Mouse (Mus musculus) heart, embryonic 11.5 days (tissue): ENCODE results near the gene Slc6a6. TPM values are rescaled to one million over a fixed set of nuclear protein-coding genes. Genes with fewer than 3 reads are reported as not detected.
A peak's percentile ranks its signal among the peaks of the same experiment; 100 is the strongest.

Experiments used
- ATAC-seq: fragments of 200-750 bp; cut with Nextera tagmentation; replicated peaks from 2 replicates; pipeline ENCODE4 v1.8.0; 2017; ENCODE audit warnings: moderate library complexity; ENCODE audit not compliant: insufficient number of reproducible peaks, low FRiP score, low TSS enrichment
- H3K27ac ChIP-seq: fragments of 300-500 bp; sonication (generic); 2 replicates; pipeline ENCODE4 v1.5.1; 2014; ENCODE audit warnings: mild to moderate bottlenecking, low read depth, low read length
- H3K27me3 ChIP-seq: fragments of 300-500 bp; sonication (generic); 2 replicates; pipeline ENCODE4 v1.6.1; 2014; ENCODE audit warnings: mild to moderate bottlenecking, low read length, mixed read lengths; ENCODE audit not compliant: control insufficient read depth, insufficient read depth
- H3K36me3 ChIP-seq: fragments of 300-500 bp; sonication (generic); 2 replicates; pipeline ENCODE4 v1.6.1; 2014; ENCODE audit warnings: mild to moderate bottlenecking, low read length, moderate library complexity, mixed read lengths; ENCODE audit not compliant: control insufficient read depth, insufficient read depth
- H3K4me1 ChIP-seq: fragments of 300-500 bp; sonication (generic); 2 replicates; pipeline ENCODE4 v1.6.1; 2014; ENCODE audit warnings: low read length; ENCODE audit not compliant: control insufficient read depth, insufficient read depth
- H3K4me2 ChIP-seq: fragments of 300-500 bp; sonication (generic); 2 replicates; pipeline ENCODE4 v1.6.1; 2014; ENCODE audit warnings: mild to moderate bottlenecking, moderate library complexity
- H3K4me3 ChIP-seq: fragments of 300-500 bp; sonication (generic); 2 replicates; pipeline ENCODE4 v1.5.1; 2014; ENCODE audit warnings: low read depth, low read length
- H3K9ac ChIP-seq: fragments of 300-500 bp; sonication (generic); 2 replicates; pipeline ENCODE4 v1.6.1; 2014; ENCODE audit warnings: mild to moderate bottlenecking, low read depth, low read length, moderate library complexity
- H3K9me3 ChIP-seq: fragments of 300-500 bp; sonication (generic); replicated peaks from 2 replicates; pipeline ENCODE4 v1.6.1; 2016; ENCODE audit warnings: low read length; ENCODE audit not compliant: control insufficient read depth
- WGBS: fragments of 180-500 bp; shearing (Covaris S2); extraction: QIAGEN DNeasy Blood & Tissue Kit; methylation state at CpG from one replicate; pipeline ENCODE4 v1.1.7; 2014; ENCODE audit not compliant: insufficient replicate concordance; 5-methylcytosine and 5-hydroxymethylcytosine counted together
- polyA plus RNA-seq: library from polyadenylated mRNA; unstranded; fragments of >200 nt; fragmentation: Nextera tagmentation; extraction: Ambion mirVana; gene quantifications from 2 replicates; pipeline ENCODE4 v1.2.1, GENCODE M21; 2014

Gene Slc6a6
- polyA plus RNA-seq, 1 experiment from 2014 or later: 63.0 TPM

DNA sequence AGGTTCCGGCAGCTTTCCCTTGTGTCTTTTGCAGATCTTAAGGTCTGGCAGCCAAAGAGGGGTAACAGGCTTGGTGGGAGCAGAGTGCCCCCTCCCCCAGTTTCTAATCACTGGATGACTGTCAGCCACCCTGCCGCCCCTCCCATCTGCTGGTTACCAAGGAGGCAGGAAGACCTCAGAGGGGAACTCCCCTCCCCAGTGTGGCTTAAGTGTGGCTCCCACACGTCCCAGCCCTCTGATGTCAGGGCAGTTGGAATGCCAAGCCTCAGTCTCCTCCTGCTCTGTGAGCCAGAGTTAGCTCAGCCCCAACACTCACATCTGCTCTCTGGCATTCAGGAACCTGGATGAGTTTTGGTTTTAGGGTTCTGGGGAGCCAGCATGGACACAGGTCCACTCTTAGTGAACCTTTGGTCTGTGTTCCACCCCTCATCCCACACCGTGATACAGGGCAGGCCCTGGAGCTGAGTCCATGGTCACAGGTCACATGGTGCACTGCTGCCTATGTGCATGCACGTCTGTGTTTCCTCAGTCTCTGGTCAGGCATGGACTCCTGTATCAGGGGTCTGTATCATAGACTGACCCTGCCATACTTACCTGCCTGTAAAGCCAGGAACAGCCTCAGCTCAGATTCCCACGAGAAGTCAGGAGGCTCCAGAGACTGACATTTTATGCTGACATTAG, 45.2 kb downstream of the Slc6a6 start:
- no peaks in the 10 kb centered on the region for H3K9me3 ChIP-seq
- ATAC-seq: peak; percentile 50
- H3K9ac ChIP-seq: peak overlapping the region; percentile 12; the same call in 1 of the 2 replicates
- H3K4me3 ChIP-seq: no peak overlapping the region
- peaks cover 18% of the 10 kb centered on the region for H3K4me1 ChIP-seq
- H3K36me3 ChIP-seq: peaks cover 36% of the 10 kb centered on the region
- H3K27ac ChIP-seq: no peak overlapping the region
- no peaks in the 10 kb centered on the region for H3K27me3 ChIP-seq
- WGBS: 48% methylated on average over 6 of the region's 6 CpGs
- no peak overlapping the region for H3K4me2 ChIP-seq

DNA sequence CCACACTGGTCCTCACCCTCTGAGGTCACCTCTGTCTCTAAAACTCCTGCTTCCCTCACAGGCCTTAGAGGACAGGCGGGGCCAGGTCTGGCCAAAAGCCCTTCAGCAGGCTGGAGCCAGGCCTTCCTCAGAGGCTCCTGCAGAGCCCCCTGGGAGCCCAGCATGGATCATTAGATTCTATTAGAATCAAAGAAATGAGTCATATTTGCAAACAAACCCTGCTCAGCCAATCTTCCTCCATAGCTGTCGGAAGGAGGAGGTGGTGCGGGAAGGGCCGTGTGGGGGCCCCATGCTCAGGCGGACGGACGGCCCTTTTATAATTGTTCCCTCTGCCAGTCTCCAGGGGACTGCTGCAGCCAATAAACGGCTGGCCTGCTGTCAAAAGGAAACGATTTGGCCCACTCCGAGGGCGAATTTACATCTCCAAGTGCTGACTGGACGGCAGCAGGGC, 45.8 kb downstream of the Slc6a6 start:
- Histone ChIP-seq H3K27me3 (no peaks in the 10 kb centered on the region), H3K27ac (no peak overlapping the region), H3K4me3 (no peak overlapping the region), H3K4me2 (no peak overlapping the region), H3K9ac (0 out of 2 replicates have a peak overlapping the region, but pooled peaks have one; percentile 12), H3K9me3 (no peaks in the 10 kb centered on the region), H3K4me1 (peaks cover 18% of the 10 kb centered on the region), H3K36me3 (peaks cover 32% of the 10 kb centered on the region)
- WGBS: 48% methylated on average over 12 of the region's 12 CpGs
- 0 out of 2 replicates have a peak, but pooled peaks have one; percentile 12 for ATAC-seq

- Histone ChIP-seq H3K27ac (no peak overlapping the region), H3K4me2 (no peak overlapping the region), H3K36me3 (peaks cover 21% of the 10 kb centered on the region), H3K4me1 (peaks cover 18% of the 10 kb centered on the region), H3K9me3 (no peaks in the 10 kb centered on the region), H3K27me3 (no peaks in the 10 kb centered on the region), H3K4me3 (no peak overlapping the region), H3K9ac (no peak overlapping the region)
- ATAC-seq: no peak
- WGBS: 92% methylated on average over 11 of the region's 11 CpGs
Measured at GRCm38 (mm10) chr6:91732138-91732537, 48.3 kb downstream of the Slc6a6 start.

DNA sequence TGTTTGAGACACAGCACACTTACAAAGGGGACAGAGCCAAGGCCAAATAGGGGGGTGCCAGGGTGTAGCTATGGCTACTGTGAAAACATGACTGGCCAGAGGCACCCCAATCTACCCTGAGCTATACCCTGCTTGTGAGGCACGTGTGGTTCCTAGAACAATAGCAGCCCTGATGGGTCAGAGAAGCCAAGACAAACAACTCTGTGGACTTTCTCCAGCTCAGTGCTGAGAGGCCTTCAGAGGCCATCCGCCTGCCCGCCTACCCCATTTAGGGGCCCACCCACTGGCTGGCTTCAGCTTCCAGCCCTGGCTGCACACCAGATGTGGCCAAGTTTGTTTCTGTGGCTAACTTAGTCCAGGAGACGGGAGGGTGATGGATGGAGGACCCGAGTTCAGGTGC, 52.6 kb downstream of the Slc6a6 start:
- no peaks in the 10 kb centered on the region for H3K4me1 ChIP-seq
- H3K4me3 ChIP-seq: no peak overlapping the region
- no peaks in the 10 kb centered on the region for H3K27me3 ChIP-seq
- no peak overlapping the region for H3K9ac ChIP-seq
- WGBS: 51% methylated on average over 5 of the region's 5 CpGs
- peaks cover 22% of the 10 kb centered on the region for H3K36me3 ChIP-seq
- no peak; the same call in 1 of the 2 replicates for ATAC-seq
- no peak overlapping the region for H3K4me2 ChIP-seq
- no peaks in the 10 kb centered on the region for H3K9me3 ChIP-seq
- no peak overlapping the region for H3K27ac ChIP-seq

DNA sequence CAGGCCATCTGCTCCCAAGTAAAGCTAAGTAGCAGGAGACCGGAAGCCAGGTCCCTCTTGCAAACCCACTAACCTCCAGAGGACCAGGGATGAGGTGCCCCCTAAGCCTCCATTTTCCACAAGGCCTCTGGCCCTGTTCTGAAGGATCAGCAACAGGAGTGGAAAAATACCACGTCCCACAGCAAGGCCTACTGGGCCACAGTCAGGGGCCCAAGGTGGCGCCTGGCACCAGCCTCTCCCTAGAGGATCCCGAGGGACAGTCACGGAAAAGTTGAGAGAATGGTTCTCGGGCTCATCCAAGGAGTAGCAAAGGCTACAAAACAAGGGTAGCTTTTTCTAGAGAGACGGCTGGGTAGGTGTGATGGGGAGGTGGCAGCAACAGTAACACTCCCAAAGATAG, 53.6 kb downstream of the Slc6a6 start:
- H3K27ac ChIP-seq: no peak overlapping the region

GRCm38 (mm10) chr6:91738058-91738457, 54.2 kb downstream of the Slc6a6 start:
- Histone ChIP-seq H3K4me2 (no peak overlapping the region), H3K9ac (no peak overlapping the region), H3K27ac (no peak overlapping the region), H3K9me3 (no peaks in the 10 kb centered on the region), H3K4me3 (no peak overlapping the region), H3K4me1 (no peaks in the 10 kb centered on the region), H3K36me3 (peaks cover 15% of the 10 kb centered on the region), H3K27me3 (no peaks in the 10 kb centered on the region)
- WGBS: 60% methylated on average over 5 of the region's 5 CpGs
- ATAC-seq: no peak

More for the DNA sequence above, 53.6 kb downstream of the Slc6a6 start:
- WGBS: 87% methylated on average over 7 of the region's 7 CpGs
- Histone ChIP-seq H3K9ac (no peak overlapping the region), H3K4me3 (no peak overlapping the region), H3K27me3 (no peaks in the 10 kb centered on the region), H3K4me2 (no peak overlapping the region), H3K36me3 (peaks cover 17% of the 10 kb centered on the region), H3K9me3 (no peaks in the 10 kb centered on the region), H3K4me1 (no peaks in the 10 kb centered on the region)
- ATAC-seq: no peak

GRCm38 (mm10) chr6:91741046-91741445, 57.2 kb downstream of the Slc6a6 start:
- Histone ChIP-seq H3K4me2 (no peak overlapping the region), H3K4me1 (no peaks in the 10 kb centered on the region), H3K4me3 (no peak overlapping the region), H3K27ac (no peak overlapping the region), H3K27me3 (no peaks in the 10 kb centered on the region), H3K36me3 (peaks cover 8% of the 10 kb centered on the region), H3K9me3 (no peaks in the 10 kb centered on the region), H3K9ac (no peak overlapping the region)
- WGBS: 67% methylated on average over 11 of the region's 11 CpGs
- no peak for ATAC-seq

DNA sequence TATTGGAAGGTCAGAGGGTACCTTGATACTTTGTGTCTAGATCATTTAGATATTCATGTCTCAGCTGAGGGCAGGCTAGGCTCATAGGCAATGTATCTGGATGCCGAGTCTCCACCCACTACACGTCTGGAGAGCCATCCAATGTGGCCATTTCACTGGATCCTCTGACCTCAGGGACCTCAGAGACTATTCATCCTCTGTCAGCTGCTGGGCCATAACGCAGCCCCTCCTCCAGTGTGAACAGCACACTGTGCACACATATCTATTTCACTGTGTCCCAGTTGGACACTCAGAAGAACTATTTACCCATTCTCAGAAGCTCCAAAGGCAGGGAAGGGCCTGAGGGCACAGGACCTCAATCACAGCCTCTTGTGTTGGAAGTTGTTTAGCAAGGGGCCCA, 58.6 kb downstream of the Slc6a6 start:
- no peaks in the 10 kb centered on the region for H3K27me3 ChIP-seq
- no peak for ATAC-seq
- peaks cover 8% of the 10 kb centered on the region for H3K36me3 ChIP-seq
- H3K9me3 ChIP-seq: no peaks in the 10 kb centered on the region
- no peak overlapping the region for H3K9ac ChIP-seq
- 85% methylated on average over 3 of the region's 3 CpGs for WGBS
- H3K4me2 ChIP-seq: no peak overlapping the region
- no peak overlapping the region for H3K4me3 ChIP-seq
- no peak overlapping the region for H3K27ac ChIP-seq
- H3K4me1 ChIP-seq: no peaks in the 10 kb centered on the region

- H3K36me3 ChIP-seq: peaks cover 11% of the 10 kb centered on the region
- no peaks in the 10 kb centered on the region for H3K27me3 ChIP-seq
- no peak overlapping the region for H3K4me3 ChIP-seq
- no peaks in the 10 kb centered on the region for H3K9me3 ChIP-seq
- ATAC-seq: no peak
- no peaks in the 10 kb centered on the region for H3K4me1 ChIP-seq
- 92% methylated on average over 8 of the region's 8 CpGs for WGBS
- no peak overlapping the region for H3K4me2 ChIP-seq
- no peak overlapping the region for H3K27ac ChIP-seq
- H3K9ac ChIP-seq: no peak overlapping the region
Measured at GRCm38 (mm10) chr6:91742995-91743394, 59.1 kb downstream of the Slc6a6 start.
